Mouse (Mus musculus) kidney, adult 2 months (tissue): ENCODE measurements at regions not wholly inside any gene's neighbourhood (a gene's known extent, or its start where the extent isn't known, plus 50 kb on each side); places are given as distances from the start of the nearest gene placed in this dataset.

ENCODE experiments used
- CTCF ChIP-seq: fragments of 200-500 bp; conservative IDR thresholded peaks from 2 replicates; pipeline ENCODE4 v1.5.1; 2011; ENCODE audit warnings: low read depth, mild to moderate bottlenecking, control low read depth, low read length, moderate library complexity, mixed read lengths; ENCODE audit not compliant: insufficient read depth, insufficient read length
- POLR2A ChIP-seq: fragments of 200-500 bp; IDR thresholded peaks from one replicate; pipeline ENCODE4 v1.6.1; 2011; ENCODE audit warnings: low read depth, low read length, control low read depth

GRCm38 (mm10) chr11:57951541-57952326 lies 57.1 kb upstream of the Larp1 start:
- TF ChIP-seq CTCF = no peak
- TF ChIP-seq POLR2A = no peak
